In the genomic region with DNA sequence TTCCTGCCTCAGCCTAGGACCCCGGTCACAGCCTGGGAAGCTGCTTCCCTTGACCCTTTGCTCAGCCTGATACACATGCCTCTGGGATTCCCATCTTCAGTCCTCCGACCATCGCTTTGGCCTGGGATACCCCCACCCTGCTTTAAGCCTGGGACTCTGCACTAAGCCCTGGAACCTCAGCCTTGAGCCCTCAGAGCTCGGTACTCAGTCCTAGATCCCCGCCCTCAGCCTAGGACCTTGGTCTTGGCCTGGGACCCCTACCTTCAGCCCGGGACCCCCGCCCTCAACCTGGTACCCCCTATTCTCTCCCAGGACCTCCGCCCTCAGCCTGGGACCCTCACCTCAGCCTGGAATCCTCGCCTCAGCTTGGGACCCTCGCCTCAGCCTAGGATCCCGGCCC, we compare ENCODE assay signal across 8 mouse cellular contexts. TPM values are rescaled to one million over a fixed set of nuclear protein-coding genes. Genes with fewer than 3 reads are reported as not detected.
A peak's percentile ranks its signal among the peaks of the same experiment; 100 is the strongest.
DNase-seq lines count a peak whose midpoint lies in the region; ATAC-seq lines count a peak whose summit lies in the region.

No protein-coding gene starts in this region.

- H3K4me1 ChIP-seq in kidney, embryonic 16.5 days (ENCODE audit: insufficient read depth, low read length), result peaks cover 37% of the 10 kb centered on the region
- H3K4me1 ChIP-seq in embryonic facial prominence, embryonic 13.5 days, result peaks cover 42% of the 10 kb centered on the region
- H3K4me1 ChIP-seq in hindbrain, embryonic 15.5 days (replicated peaks), result peaks cover 33% of the 10 kb centered on the region
- peaks cover 10% of the 10 kb centered on the region for H3K4me1 ChIP-seq in midbrain, embryonic 16.5 days (ENCODE audit: control insufficient read depth, insufficient read depth, low read length)

- peak overlapping the region; percentile 79 for H3K9ac ChIP-seq in kidney, embryonic 16.5 days (replicated peaks; ENCODE audit: low read length)
- peak overlapping the region; percentile 85 for H3K9ac ChIP-seq in embryonic facial prominence, embryonic 13.5 days
- peak overlapping the region; percentile 84 for H3K9ac ChIP-seq in hindbrain, embryonic 15.5 days
- peak overlapping the region; percentile 91 for H3K9ac ChIP-seq in midbrain, embryonic 16.5 days (ENCODE audit: low read depth, low read length)

- peak overlapping the region; percentile 99 for H3K4me2 ChIP-seq in kidney, embryonic 16.5 days (replicated peaks; ENCODE audit: low read depth, low read length)
- H3K4me2 ChIP-seq in embryonic facial prominence, embryonic 13.5 days, result peak overlapping the region; percentile 99
- H3K4me2 ChIP-seq in hindbrain, embryonic 15.5 days, result peak overlapping the region; percentile 95
- H3K4me2 ChIP-seq in midbrain, embryonic 16.5 days (ENCODE audit: low read length), result peak overlapping the region; percentile 69

- H3K9me3 ChIP-seq in kidney, embryonic 16.5 days (ENCODE audit: low read length), result no peaks in the 10 kb centered on the region
- H3K9me3 ChIP-seq in embryonic facial prominence, embryonic 13.5 days, result no peaks in the 10 kb centered on the region
- no peaks in the 10 kb centered on the region for H3K9me3 ChIP-seq in hindbrain, embryonic 15.5 days
- no peaks in the 10 kb centered on the region for H3K9me3 ChIP-seq in midbrain, embryonic 16.5 days (replicated peaks; ENCODE audit: control insufficient read depth, low read length, poor library complexity, severe bottlenecking)

- H3K27ac ChIP-seq in kidney, embryonic 16.5 days (ENCODE audit: low read length), result no peak overlapping the region
- H3K27ac ChIP-seq in embryonic facial prominence, embryonic 13.5 days, result no peak overlapping the region
- no peak overlapping the region for H3K27ac ChIP-seq in hindbrain, embryonic 15.5 days (replicated peaks)
- H3K27ac ChIP-seq in midbrain, embryonic 16.5 days (ENCODE audit: low read length), result no peak overlapping the region

- DNase-seq in kidney, postnatal 25 days, result no peak
- no peak for DNase-seq in urinary bladder, postnatal 36 days (ENCODE audit: low spot score in 2 of 2)

- peak overlapping the region; percentile 66 for H3K4me3 ChIP-seq in kidney, embryonic 16.5 days (ENCODE audit: low read length)
- peak overlapping the region; percentile 69 for H3K4me3 ChIP-seq in embryonic facial prominence, embryonic 13.5 days
- H3K4me3 ChIP-seq in hindbrain, embryonic 15.5 days, result peak overlapping the region; percentile 85
- peak overlapping the region; percentile 85 for H3K4me3 ChIP-seq in midbrain, embryonic 16.5 days (ENCODE audit: low read depth, low read length)

- H3K36me3 ChIP-seq in kidney, embryonic 16.5 days (ENCODE audit: insufficient read depth, low read length), result no peaks in the 10 kb centered on the region
- H3K36me3 ChIP-seq in embryonic facial prominence, embryonic 13.5 days, result no peaks in the 10 kb centered on the region
- no peaks in the 10 kb centered on the region for H3K36me3 ChIP-seq in hindbrain, embryonic 15.5 days
- H3K36me3 ChIP-seq in midbrain, embryonic 16.5 days (ENCODE audit: control insufficient read depth, insufficient read depth, low read length), result no peaks in the 10 kb centered on the region

- ATAC-seq in kidney, embryonic 16.5 days (ENCODE audit: low FRiP score, low TSS enrichment), result peak; percentile 7
- ATAC-seq in embryonic facial prominence, embryonic 13.5 days (ENCODE audit: insufficient number of reproducible peaks, insufficient read depth, low FRiP score, low TSS enrichment, low read depth), result peak; percentile 8; the same call in 1 of the 2 replicates
- no peak; the same call in 1 of the 2 replicates for ATAC-seq in hindbrain, embryonic 15.5 days (ENCODE audit: low FRiP score, low read depth)
- peak; percentile 33 for ATAC-seq in midbrain, embryonic 16.5 days
- ATAC-seq in granulocyte monocyte progenitor cell, adult 5-6 weeks (replicated peaks; ENCODE audit: poor library complexity, severe bottlenecking), result no peak
- ATAC-seq in megakaryocyte-erythroid progenitor cell, adult 5-6 weeks (replicated peaks; ENCODE audit: low FRiP score, low TSS enrichment, poor library complexity, severe bottlenecking), result no peak

- 7% methylated on average over 11 of the region's 11 CpGs for WGBS in kidney, embryonic 16.5 days
- WGBS in embryonic facial prominence, embryonic 13.5 days, result 13% methylated on average over 11 of the region's 11 CpGs
- WGBS in hindbrain, embryonic 15.5 days, result 5% methylated on average over 11 of the region's 11 CpGs
- WGBS in midbrain, embryonic 16.5 days, result 8% methylated on average over 11 of the region's 11 CpGs

- H3K27me3 ChIP-seq in kidney, embryonic 16.5 days (ENCODE audit: insufficient read depth, low read length), result no peaks in the 10 kb centered on the region
- H3K27me3 ChIP-seq in embryonic facial prominence, embryonic 13.5 days, result peaks cover 2% of the 10 kb centered on the region; the same call in 1 of the 2 replicates
- H3K27me3 ChIP-seq in hindbrain, embryonic 15.5 days, result no peaks in the 10 kb centered on the region
- no peaks in the 10 kb centered on the region for H3K27me3 ChIP-seq in midbrain, embryonic 16.5 days (ENCODE audit: control insufficient read depth, insufficient read depth, low read depth, low read length)

RNA-seq across cellular contexts. Expression of a gene that starts 0.5 kb away (rescaled TPM):
- polyA plus RNA-seq in kidney, embryonic 16.5 days (2015; fragmentation: Nextera tagmentation; extraction: Ambion mirVana), result 53.2 and 54.4 TPM in 2 replicates
- 26.2 and 28.3 TPM in 2 replicates for polyA plus RNA-seq in embryonic facial prominence, embryonic 13.5 days (2015; fragmentation: Nextera tagmentation; extraction: Ambion mirVana)
- polyA plus RNA-seq in hindbrain, embryonic 15.5 days (2015; fragmentation: Nextera tagmentation; extraction: Ambion mirVana), result 88.6 and 88.7 TPM in 2 replicates
- polyA plus RNA-seq in midbrain, embryonic 16.5 days (2015; fragmentation: Nextera tagmentation; extraction: Ambion mirVana), result 68.8 and 78.8 TPM in 2 replicates
- 15.7 and 16.1 TPM in 2 replicates for total RNA-seq in granulocyte monocyte progenitor cell, adult 5-6 weeks (2014; fragmentation: Nextera tagmentation)
- 4.2 and 9.8 TPM in 2 replicates for total RNA-seq in granulocyte monocyte progenitor cell, adult 5-6 weeks (2017)
- total RNA-seq in megakaryocyte-erythroid progenitor cell, adult 5-6 weeks (2014; fragmentation: Nextera tagmentation), result 16.8 and 20.1 TPM in 2 replicates
- 11.1 and 15.5 TPM in 2 replicates for total RNA-seq in megakaryocyte-erythroid progenitor cell, adult 5-6 weeks (2017)

Comparison
In these comparisons a context has a peak if more than half of its experiments do, and no peak if none do; other contexts are left out.
1. ATAC-seq: peak in kidney, embryonic 16.5 days (single experiment), embryonic facial prominence, embryonic 13.5 days (single experiment) and midbrain, embryonic 16.5 days (single experiment); none in hindbrain, embryonic 15.5 days (single experiment), granulocyte monocyte progenitor cell, adult 5-6 weeks (single experiment) and megakaryocyte-erythroid progenitor cell, adult 5-6 weeks (single experiment).
2. Peak in every context shown above with its lines, with median percentiles within 50 percentile points of each other: H3K4me2 ChIP-seq, H3K4me3 ChIP-seq and H3K9ac ChIP-seq.